Mouse (Mus musculus): ENCODE measurements around the gene Fat1.

Gene Fat1

GRCm38 (mm10) chr8:44962572-44963231 is 27.5 kb downstream of the Fat1 start:
- in situ Hi-C loops (cut with MboI, MseI), result no loop called here

GRCm38 (mm10) chr8:44967521-44968039 is 32.3 kb downstream of the Fat1 start:
- in situ Hi-C loops (cut with MboI, MseI), result no loop called here

- in situ Hi-C loops (cut with MboI, MseI), result no loop called here
Measured at GRCm38 (mm10) chr8:44970093-44970492, 34.8 kb downstream of the Fat1 start.

- in situ Hi-C loops (cut with MboI, MseI), result no loop called here
Measured at GRCm38 (mm10) chr8:44971346-44971745, 36.1 kb downstream of the Fat1 start.

- in situ Hi-C loops (cut with MboI, MseI), result no loop called here
Measured at GRCm38 (mm10) chr8:44971964-44972363, 36.7 kb downstream of the Fat1 start.

GRCm38 (mm10) chr8:44975113-44975512 is 39.9 kb downstream of the Fat1 start:
- in situ Hi-C loops (cut with MboI, MseI), result no loop called here

- in situ Hi-C loops (cut with MboI, MseI), result no loop called here
Measured at GRCm38 (mm10) chr8:44975654-44976053, 40.4 kb downstream of the Fat1 start.

GRCm38 (mm10) chr8:44978622-44979021 is 43.4 kb downstream of the Fat1 start:
- in situ Hi-C loops (cut with MboI, MseI), result no loop called here

GRCm38 (mm10) chr8:44979245-44979644 is 44.0 kb downstream of the Fat1 start:
- in situ Hi-C loops (cut with MboI, MseI), result no loop called here

- in situ Hi-C loops (cut with MboI, MseI), result no loop called here
Measured at GRCm38 (mm10) chr8:44980030-44980429, 44.8 kb downstream of the Fat1 start.

GRCm38 (mm10) chr8:44985326-44986288 is 50.4 kb downstream of the Fat1 start:
- in situ Hi-C loops (cut with MboI, MseI), result no loop called here

- in situ Hi-C loops (cut with MboI, MseI), result no loop called here
Measured at GRCm38 (mm10) chr8:44991700-44992487, 56.6 kb downstream of the Fat1 start.

GRCm38 (mm10) chr8:44992664-44993063 is 57.4 kb downstream of the Fat1 start:
- in situ Hi-C loops (cut with MboI, MseI), result no loop called here

- in situ Hi-C loops (cut with MboI, MseI), result no loop called here
Measured at GRCm38 (mm10) chr8:44993376-44993775, 58.1 kb downstream of the Fat1 start.

- in situ Hi-C loops (cut with MboI, MseI), result no loop called here
Measured at GRCm38 (mm10) chr8:44996493-44996892, 61.2 kb downstream of the Fat1 start.

- in situ Hi-C loops (cut with MboI, MseI), result no loop called here
Measured at GRCm38 (mm10) chr8:44997321-44997720, 62.1 kb downstream of the Fat1 start.

- in situ Hi-C loops (cut with MboI, MseI), result no loop called here
Measured at GRCm38 (mm10) chr8:44997829-44998228, 62.6 kb downstream of the Fat1 start.

GRCm38 (mm10) chr8:44998275-44998674 is 63.0 kb downstream of the Fat1 start:
- in situ Hi-C loops (cut with MboI, MseI), result no loop called here

- in situ Hi-C loops (cut with MboI, MseI), result no loop called here
Measured at GRCm38 (mm10) chr8:44998681-44999277, 63.5 kb downstream of the Fat1 start.

GRCm38 (mm10) chr8:45001577-45002197 is 66.4 kb downstream of the Fat1 start:
- in situ Hi-C loops (cut with MboI, MseI), result no loop called here

- in situ Hi-C loops (cut with MboI, MseI), result no loop called here
Measured at GRCm38 (mm10) chr8:45002686-45003085, 67.4 kb downstream of the Fat1 start.

Data from T-helper 1 cell (primary cell).